Mouse (Mus musculus) bone marrow macrophage, adult 2 months (primary cell): ENCODE data around the gene Krtap31-2. TPM values are rescaled to one million over a fixed set of nuclear protein-coding genes. Genes with fewer than 3 reads are reported as not detected.

Source experiments
- H3K27ac ChIP-seq: 2 replicates; pipeline ENCODE4 v1.5.1; 2012; ENCODE audit warnings: low read depth, low read length; ENCODE audit not compliant: insufficient read depth
- H3K4me1 ChIP-seq: 2 replicates; pipeline ENCODE4 v1.6.1; 2012; ENCODE audit warnings: low read length; ENCODE audit not compliant: control insufficient read depth, insufficient read depth
- H3K4me3 ChIP-seq: 2 replicates; pipeline ENCODE4 v1.5.1; 2012; ENCODE audit warnings: mild to moderate bottlenecking, low read length, moderate library complexity; ENCODE audit not compliant: insufficient read depth
- CTCF ChIP-seq: IDR thresholded peaks from 2 replicates; pipeline ENCODE4 v1.5.1; 2012; ENCODE audit warnings: low read depth, mild to moderate bottlenecking, low read length, moderate library complexity
- POLR2A ChIP-seq: IDR thresholded peaks from 2 replicates; pipeline ENCODE4 v1.6.1; 2012; ENCODE audit warnings: mild to moderate bottlenecking, low read depth, low read length, borderline replicate concordance
- polyA plus RNA-seq: library from polyadenylated mRNA; stranded (reverse); fragments of >200 nt; gene quantifications from 2 replicates; pipeline ENCODE4 v1.2.4, GENCODE M21; 2012; ENCODE audit not compliant: missing spikeins, insufficient read depth, insufficient read length

Gene Krtap31-2
- polyA plus RNA-seq, 1 experiment, result not detected

DNA sequence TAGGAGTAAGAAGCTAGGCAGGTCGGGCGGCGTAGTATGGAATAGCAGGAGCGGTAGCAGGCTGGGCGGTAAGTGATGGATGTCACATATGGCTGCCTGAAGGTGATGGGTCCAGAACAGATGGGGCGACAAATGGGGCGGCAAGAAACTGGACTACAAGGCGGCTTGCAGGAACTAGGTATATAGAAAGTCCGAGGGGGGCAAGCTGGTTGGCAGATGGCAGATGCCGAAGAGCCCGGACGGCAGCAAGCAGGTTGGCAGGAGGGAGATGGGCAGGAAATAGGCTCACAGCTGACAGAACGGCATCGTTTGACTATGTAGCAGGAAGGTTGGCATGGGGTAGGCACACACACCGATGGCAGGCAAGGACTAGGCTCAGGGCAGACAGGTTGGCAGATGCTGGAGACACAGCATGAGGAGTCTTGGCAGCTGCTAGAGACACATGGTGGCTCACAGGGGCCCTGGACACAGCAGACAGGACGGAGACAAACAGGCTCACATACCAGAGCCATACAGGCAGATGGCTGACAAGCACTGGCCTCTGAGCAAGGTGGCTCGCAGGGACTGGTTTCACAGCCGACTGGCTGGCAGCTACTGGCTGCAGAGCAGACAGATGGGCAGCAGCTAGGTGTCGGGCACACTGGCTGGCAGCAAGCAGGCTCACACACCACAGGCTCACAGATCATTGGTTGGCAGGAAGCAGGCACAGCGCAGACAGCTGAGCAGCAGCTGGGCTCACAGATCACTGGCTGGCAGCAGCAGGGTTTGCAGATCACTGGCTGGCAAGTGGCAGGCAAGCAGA is 49.4 kb downstream of the Krtap31-2 start:
- no peak overlapping the region for H3K4me3 ChIP-seq
- TF ChIP-seq CTCF, result no peak
- TF ChIP-seq POLR2A, result no peak
- H3K27ac ChIP-seq, result no peak overlapping the region
- H3K4me1 ChIP-seq, result no peaks in the 10 kb centered on the region

DNA sequence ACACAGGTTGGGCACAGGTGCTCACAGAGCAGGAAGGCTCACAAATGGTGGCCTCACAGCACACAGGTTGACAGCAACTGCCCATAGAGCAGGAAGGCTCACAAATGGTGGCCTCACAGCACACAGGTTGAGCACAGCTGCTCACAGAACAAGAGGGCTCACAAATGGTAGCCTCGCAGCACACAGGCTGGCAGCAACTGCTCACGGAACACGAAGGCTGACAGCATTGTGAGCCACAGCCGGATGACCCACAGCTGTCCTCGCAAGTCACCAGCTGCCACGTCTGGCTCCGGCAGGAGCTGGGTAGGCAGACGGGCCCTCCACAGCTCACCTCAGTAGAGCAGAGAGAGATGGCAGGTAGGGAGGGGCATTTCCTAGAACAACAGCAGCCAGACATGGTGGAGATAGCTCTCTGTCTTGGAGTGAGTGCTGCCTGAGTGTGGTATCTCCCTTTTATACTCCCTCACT is 50.1 kb downstream of the Krtap31-2 start, which contains the start of gene Krtap16-1:
Gene Krtap16-1, minus strand, starts transcription at position 418 of the 468 bp plus-strand sequence.
- no peak within 1 kb of the TSS for H3K4me3 ChIP-seq
- no peak for TF ChIP-seq POLR2A
- TF ChIP-seq CTCF, result no peak
- H3K4me1 ChIP-seq, result no peaks in the 10 kb centered on the region
- H3K27ac ChIP-seq, result no peak within 1 kb of the TSS

Other genes with a start within 250 kb of the Krtap31-2 start
- not detected in 2 replicates for gene Gm14190, start 245.6 kb upstream of the Krtap31-2 start, polyA plus RNA-seq
- gene Gm14180, start 202.0 kb upstream of the Krtap31-2 start, polyA plus RNA-seq, result not detected in 2 replicates
- not detected in 2 replicates for gene Gm11595, start 163.4 kb upstream of the Krtap31-2 start, polyA plus RNA-seq
- gene Krtap4-8, start 155.6 kb upstream of the Krtap31-2 start, polyA plus RNA-seq, result not detected in 2 replicates
- gene Krtap4-9, start 151.1 kb upstream of the Krtap31-2 start, polyA plus RNA-seq, result not detected in 2 replicates
- gene Gm11596, start 142.8 kb upstream of the Krtap31-2 start, polyA plus RNA-seq, result not detected in 2 replicates
- gene Gm11569, start 137.4 kb upstream of the Krtap31-2 start, polyA plus RNA-seq, result not detected in 2 replicates
- gene Gm11554, start 131.8 kb upstream of the Krtap31-2 start, polyA plus RNA-seq, result not detected in 2 replicates
- not detected in 2 replicates for gene Krtap4-13, start 126.4 kb upstream of the Krtap31-2 start, polyA plus RNA-seq
- gene Gm11564, start 120.6 kb upstream of the Krtap31-2 start, polyA plus RNA-seq, result not detected in 2 replicates
- gene 2300003K06Rik, start 98.2 kb upstream of the Krtap31-2 start, polyA plus RNA-seq, result not detected in 2 replicates
- gene Krtap4-16, start 84.7 kb upstream of the Krtap31-2 start, polyA plus RNA-seq, result not detected in 2 replicates
- not detected in 2 replicates for gene Gm11568, start 78.4 kb upstream of the Krtap31-2 start, polyA plus RNA-seq
- not detected in 2 replicates for gene Gm11559, start 71.8 kb upstream of the Krtap31-2 start, polyA plus RNA-seq
- not detected in 2 replicates for gene Krtap9-1, start 62.9 kb upstream of the Krtap31-2 start, polyA plus RNA-seq
- not detected in 2 replicates for gene Gm11567, start 57.1 kb upstream of the Krtap31-2 start, polyA plus RNA-seq
- not detected in 2 replicates for gene Krtap31-1, start 28.4 kb upstream of the Krtap31-2 start, polyA plus RNA-seq
- gene Gm11565, start 21.5 kb upstream of the Krtap31-2 start, polyA plus RNA-seq, result not detected in 2 replicates
- not detected in 2 replicates for gene Krtap9-5, start 12.2 kb downstream of the Krtap31-2 start, polyA plus RNA-seq
- not detected in 2 replicates for gene Krtap29-1, start 42.8 kb downstream of the Krtap31-2 start, polyA plus RNA-seq
- not detected in 2 replicates for gene Krtap16-1, start 50.3 kb downstream of the Krtap31-2 start, polyA plus RNA-seq
- gene Krtap17-1, start 57.7 kb downstream of the Krtap31-2 start, polyA plus RNA-seq, result not detected in 2 replicates
- not detected in 2 replicates for gene Krt33a, start 79.9 kb downstream of the Krtap31-2 start, polyA plus RNA-seq
- gene Krt33b, start 93.6 kb downstream of the Krtap31-2 start, polyA plus RNA-seq, result not detected in 2 replicates
- not detected in 2 replicates for gene Krt34, start 105.3 kb downstream of the Krtap31-2 start, polyA plus RNA-seq
- not detected in 2 replicates for gene Krt31, start 114.3 kb downstream of the Krtap31-2 start, polyA plus RNA-seq
- gene Krt32, start 151.9 kb downstream of the Krtap31-2 start, polyA plus RNA-seq, result not detected in 2 replicates
- not detected in 2 replicates for gene Krt35, start 159.9 kb downstream of the Krtap31-2 start, polyA plus RNA-seq
- gene Krt36, start 169.3 kb downstream of the Krtap31-2 start, polyA plus RNA-seq, result not detected in 2 replicates
- not detected in 2 replicates for gene Krt13, start 185.3 kb downstream of the Krtap31-2 start, polyA plus RNA-seq
- gene Krt15, start 199.6 kb downstream of the Krtap31-2 start, polyA plus RNA-seq, result not detected in 2 replicates
- gene Krt19, start 212.4 kb downstream of the Krtap31-2 start, polyA plus RNA-seq, result not detected in 2 replicates